Mouse (Mus musculus): ENCODE results near the gene Sgcb.

DNA sequence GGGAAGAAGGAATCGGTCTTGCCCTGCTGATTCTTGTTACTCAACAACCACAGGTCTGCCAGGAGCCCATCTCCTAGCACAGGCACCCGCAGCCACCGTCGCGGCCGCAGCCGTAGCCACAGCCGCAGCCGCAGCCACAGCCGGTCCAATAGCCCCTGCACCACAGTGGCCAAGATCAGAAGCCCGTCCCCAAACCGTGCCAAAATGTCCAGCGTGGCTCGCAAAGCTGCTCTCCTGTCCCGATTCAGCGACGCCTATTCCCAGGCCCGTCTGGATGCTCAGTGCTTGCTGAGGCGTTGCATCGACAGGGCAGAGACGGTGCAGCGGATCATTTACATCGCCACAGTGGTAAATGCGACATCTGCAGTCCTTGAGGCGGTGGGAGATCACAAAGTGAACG, 21.8 kb upstream of the Sgcb start:
- TF ChIP-seq MYOD1 (IDR thresholded peaks at IDR 0.05; ENCODE audit: control insufficient read depth, insufficient read length, low read depth) (no peak), CTCF (IDR thresholded peaks at IDR 0.05; ENCODE audit: control insufficient read depth, insufficient read depth, insufficient read length) (no peak), CEBPB (IDR thresholded peaks at IDR 0.05; ENCODE audit: low read depth) (no peak), MYOG (IDR thresholded peaks at IDR 0.05; ENCODE audit: control insufficient read depth, extremely low read depth, insufficient read length) (no peak), USF1 (IDR thresholded peaks at IDR 0.05; ENCODE audit: low read depth) (no peak)

All from C2C12 (cell line).